Mouse (Mus musculus) B cell, adult (primary cell): ENCODE measurements around the gene Aldh3a2. TPM values are rescaled to one million over a fixed set of nuclear protein-coding genes. Genes with fewer than 3 reads are reported as not detected.

Source experiments
- total RNA-seq: library from RNA; stranded (reverse); gene quantifications from 4 replicates; pipeline ENCODE4 v1.2.4, GENCODE M21; 2023; ENCODE audit not compliant: inconsistent age

Aldh3a2 gene
- total RNA-seq: 44.6 to 50.7 TPM (median 48.5 TPM) in 4 replicates

GRCm38 (mm10) chr11:61266551-61267533 lies at the start of gene Aldh3a2:
Gene Aldh3a2 (minus strand): TSS chr11:61267464.

GRCm38 (mm10) chr11:61207487-61208246 lies 59.6 kb downstream of the Aldh3a2 start, which contains the start of gene Aldh3a1:
Gene Aldh3a1 (plus strand): TSS chr11:61207537.

GRCm38 (mm10) chr11:61174821-61175658 lies 92.2 kb downstream of the Aldh3a2 start, which contains the start of gene Usp22:
Gene Usp22 (minus strand): TSS chr11:61175055.

Other genes with a start within 250 kb of the Aldh3a2 start
- not detected in 4 replicates for gene Kcnj12, start 244.9 kb downstream of the Aldh3a2 start, total RNA-seq
- gene Tnfrsf13b, start 140.7 kb downstream of the Aldh3a2 start, total RNA-seq: 162 to 190 TPM (median 177 TPM) in 4 replicates
- gene Usp22, start 92.4 kb downstream of the Aldh3a2 start, total RNA-seq: 58.4 to 65.6 TPM (median 63.7 TPM) in 4 replicates
- gene Aldh3a1, start 59.9 kb downstream of the Aldh3a2 start, total RNA-seq: not detected in 4 replicates
- not detected in 4 replicates for gene Slc47a2, start 75.4 kb upstream of the Aldh3a2 start, total RNA-seq
- gene Slc47a1, start 110.9 kb upstream of the Aldh3a2 start, total RNA-seq: not detected in 4 replicates
- gene Rnf112, start 186.7 kb upstream of the Aldh3a2 start, total RNA-seq: not detected in 4 replicates
- not detected in 4 replicates for gene Mfap4, start 218.0 kb upstream of the Aldh3a2 start, total RNA-seq
- 23.1 to 26.2 TPM (median 25.5 TPM) in 4 replicates for gene Mapk7, start 226.9 kb upstream of the Aldh3a2 start, total RNA-seq
- gene B9d1, start 237.7 kb upstream of the Aldh3a2 start, total RNA-seq: 0.93 to 1.6 TPM in 2 of 4 replicates, not detected in the others